Mouse (Mus musculus) bone marrow macrophage, adult 2 months (primary cell): ENCODE results near the gene Atg16l1.

Source experiments
- CTCF ChIP-seq: IDR thresholded peaks from 2 replicates; pipeline ENCODE4 v1.5.1; 2012; ENCODE audit warnings: low read depth, mild to moderate bottlenecking, low read length, moderate library complexity
- POLR2A ChIP-seq: IDR thresholded peaks from 2 replicates; pipeline ENCODE4 v1.6.1; 2012; ENCODE audit warnings: mild to moderate bottlenecking, low read depth, low read length, borderline replicate concordance

DNA sequence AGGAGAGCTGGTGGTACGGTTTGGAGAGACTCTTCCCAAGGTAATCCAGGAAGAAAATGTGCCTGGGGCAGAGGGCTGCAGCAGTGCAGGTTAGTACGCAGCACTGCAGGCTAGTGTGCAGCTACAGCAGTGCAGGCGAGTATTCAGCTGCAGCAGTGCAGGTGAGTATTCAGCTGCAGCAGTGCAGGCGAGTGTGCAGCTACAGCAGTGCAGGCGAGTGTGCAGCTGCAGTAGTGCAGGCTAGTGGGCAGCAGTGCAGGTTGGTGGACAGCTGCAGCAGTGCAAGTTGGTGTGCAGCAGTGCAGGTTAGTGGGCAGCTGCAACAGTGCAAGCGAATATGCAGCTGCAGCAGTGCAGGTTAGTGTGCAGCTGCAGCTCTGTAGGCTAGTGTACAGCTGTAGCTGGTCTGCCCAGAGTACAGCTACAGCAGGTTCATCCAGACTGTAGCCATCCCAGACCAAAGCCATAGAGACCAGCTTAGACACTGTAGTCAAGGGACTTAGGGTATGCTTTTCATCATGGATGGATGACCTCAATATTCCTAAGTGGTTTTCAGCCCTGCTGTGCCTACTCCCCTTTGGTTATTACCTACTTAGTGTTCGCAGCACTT is 45.9 kb upstream of the Atg16l1 start:
- TF ChIP-seq POLR2A (no peak), CTCF (no peak)
